Mouse (Mus musculus): Measurements from ENCODE around the gene Hrk. TPM values are rescaled to one million over a fixed set of nuclear protein-coding genes. Genes with fewer than 3 reads are reported as not detected.

Gene Hrk
- total RNA-seq, 2 experiments from 2014 or later = not detected

- ATAC-seq (replicated peaks; ENCODE audit: low FRiP score, poor library complexity, severe bottlenecking) = no peak
Measured at GRCm38 (mm10) chr5:118205852-118206251, 41.4 kb downstream of the Hrk start.

- ATAC-seq (replicated peaks; ENCODE audit: low FRiP score, poor library complexity, severe bottlenecking) = no peak
Measured at GRCm38 (mm10) chr5:118214012-118214411, 49.6 kb downstream of the Hrk start.

GRCm38 (mm10) chr5:118214418-118215154 is 50.1 kb downstream of the Hrk start:
- no peak for ATAC-seq (replicated peaks; ENCODE audit: low FRiP score, poor library complexity, severe bottlenecking)

GRCm38 (mm10) chr5:118217410-118217809 is 53.0 kb downstream of the Hrk start:
- ATAC-seq (replicated peaks; ENCODE audit: low FRiP score, poor library complexity, severe bottlenecking) = no peak

- no peak for ATAC-seq (replicated peaks; ENCODE audit: low FRiP score, poor library complexity, severe bottlenecking)
Measured at GRCm38 (mm10) chr5:118223142-118223757, 58.8 kb downstream of the Hrk start.

- no peak for ATAC-seq (replicated peaks; ENCODE audit: low FRiP score, poor library complexity, severe bottlenecking)
Measured at GRCm38 (mm10) chr5:118230071-118230611, 65.7 kb downstream of the Hrk start.

GRCm38 (mm10) chr5:118236891-118237290 is 72.4 kb downstream of the Hrk start:
- no peak for ATAC-seq (replicated peaks; ENCODE audit: low FRiP score, poor library complexity, severe bottlenecking)

Other genes starting within 250 kb of the Hrk start
- gene Fbxo21, start 187.9 kb upstream of the Hrk start, total RNA-seq (2015; ENCODE audit: low replicate concordance) = 1.7 TPM in 1 of 2 replicates, not detected in the other
- gene Fbxo21, start 187.9 kb upstream of the Hrk start, total RNA-seq (2017; ENCODE audit: low replicate concordance) = 0.98 and 2.0 TPM in 2 replicates
- gene Tesc, start 136.9 kb upstream of the Hrk start, total RNA-seq (2015; ENCODE audit: low replicate concordance) = 4.6 TPM in 1 of 2 replicates, not detected in the other
- gene Tesc, start 136.9 kb upstream of the Hrk start, total RNA-seq (2017; ENCODE audit: low replicate concordance) = 0.56 and 2.6 TPM in 2 replicates
- 2.1 and 2.9 TPM in 2 replicates for gene Fbxw8, start 9.2 kb upstream of the Hrk start, total RNA-seq (2015; ENCODE audit: low replicate concordance)
- gene Fbxw8, start 9.2 kb upstream of the Hrk start, total RNA-seq (2017; ENCODE audit: low replicate concordance) = 3.1 and 4.4 TPM in 2 replicates
- not detected in 2 replicates for gene Rnft2, start 80.5 kb downstream of the Hrk start, total RNA-seq (2015; ENCODE audit: low replicate concordance)
- gene Rnft2, start 80.5 kb downstream of the Hrk start, total RNA-seq (2017; ENCODE audit: low replicate concordance) = not detected in 2 replicates
- 0.63 TPM in 1 of 2 replicates, not detected in the other for gene 2410131K14Rik, start 80.6 kb downstream of the Hrk start, total RNA-seq (2015; ENCODE audit: low replicate concordance)
- gene 2410131K14Rik, start 80.6 kb downstream of the Hrk start, total RNA-seq (2017; ENCODE audit: low replicate concordance) = 0.14 and 0.17 TPM in 2 replicates

Measured in erythroblast, adult 5-6 weeks (primary cell).